Mouse (Mus musculus) myocyte (in vitro differentiated cells): ENCODE data around the gene 6430571L13Rik. TPM values are rescaled to one million over a fixed set of nuclear protein-coding genes. Genes with fewer than 3 reads are reported as not detected.

Source experiments
- H3K27me3 ChIP-seq: one replicate; pipeline ENCODE4 v1.6.1; 2011; ENCODE audit not compliant: control insufficient read depth, insufficient read depth, insufficient read length
- H3K36me3 ChIP-seq: one replicate; pipeline ENCODE4 v1.6.1; 2011; ENCODE audit not compliant: control insufficient read depth, insufficient read depth
- H3K4me2 ChIP-seq: one replicate; pipeline ENCODE4 v1.6.1; 2011; ENCODE audit warnings: low read depth, control low read depth
- H3K4me3 ChIP-seq: one replicate; pipeline ENCODE4 v1.5.1; 2011; ENCODE audit warnings: mild to moderate bottlenecking, control low read depth, moderate library complexity
- H3K79me2 ChIP-seq: one replicate; pipeline ENCODE4 v1.6.1; 2011; ENCODE audit not compliant: control insufficient read depth, insufficient read depth
- H3ac ChIP-seq: one replicate; pipeline ENCODE4 v1.6.1; 2011; ENCODE audit not compliant: control insufficient read depth, insufficient read length
- CEBPB ChIP-seq: IDR thresholded peaks from 2 replicates; pipeline ENCODE4 v1.6.1; 2011; ENCODE audit warnings: mild to moderate bottlenecking, moderate library complexity; ENCODE audit not compliant: poor library complexity, insufficient read depth, severe bottlenecking
- E2F4 ChIP-seq: IDR thresholded peaks from one replicate; pipeline ENCODE4 v1.6.1; 2011; ENCODE audit warnings: mild to moderate bottlenecking, control low read depth, moderate library complexity; ENCODE audit not compliant: insufficient read depth
- MAX ChIP-seq: IDR thresholded peaks from one replicate; pipeline ENCODE4 v1.6.1; 2011; ENCODE audit warnings: low read depth, mild to moderate bottlenecking, control low read depth
- MYOD1 ChIP-seq, 3 experiments: IDR thresholded peaks; one replicate each; pipeline ENCODE4 v1.6.1; 2011; ENCODE audit warnings: control low read depth in 2 of 3, low read depth in 2 of 3, mild to moderate bottlenecking in 2 of 3, moderate library complexity in 1 of 3; ENCODE audit not compliant: insufficient read length in 2 of 3, control insufficient read depth in 1 of 3
- MYOG ChIP-seq, 3 experiments: IDR thresholded peaks; one replicate each; pipeline ENCODE4 v1.6.1; 2011; ENCODE audit warnings: control low read depth in 2 of 3, low read depth in 2 of 3, mild to moderate bottlenecking in 2 of 3; ENCODE audit not compliant: insufficient read length in 2 of 3, control insufficient read depth in 1 of 3, insufficient read depth in 1 of 3
- POLR2A ChIP-seq: IDR thresholded peaks from one replicate; pipeline ENCODE4 v1.6.1; 2011; ENCODE audit warnings: low read depth, mild to moderate bottlenecking, control low read depth, moderate library complexity; ENCODE audit not compliant: insufficient read length
- POLR2AphosphoS2 ChIP-seq: IDR thresholded peaks from one replicate; pipeline ENCODE4 v1.6.1; 2011; ENCODE audit warnings: low read depth, control low read depth; ENCODE audit not compliant: insufficient read length
- REST ChIP-seq: IDR thresholded peaks from one replicate; pipeline ENCODE4 v1.6.1; 2011; ENCODE audit warnings: mild to moderate bottlenecking, control low read depth, moderate library complexity; ENCODE audit not compliant: insufficient read depth, insufficient read length
- SRF ChIP-seq: IDR thresholded peaks from one replicate; pipeline ENCODE4 v1.6.1; 2011; ENCODE audit warnings: low read depth; ENCODE audit not compliant: control insufficient read depth, insufficient read length
- TCF12 ChIP-seq: IDR thresholded peaks from one replicate; pipeline ENCODE4 v1.6.1; 2011; ENCODE audit warnings: mild to moderate bottlenecking, control low read depth; ENCODE audit not compliant: poor library complexity, insufficient read depth, severe bottlenecking
- TCF3 ChIP-seq: IDR thresholded peaks from one replicate; pipeline ENCODE4 v1.6.1; 2011; ENCODE audit warnings: low read depth, control low read depth; ENCODE audit not compliant: insufficient read length
- USF1 ChIP-seq: IDR thresholded peaks from one replicate; pipeline ENCODE4 v1.6.1; 2011; ENCODE audit warnings: low read depth, mild to moderate bottlenecking, control low read depth, moderate library complexity
- polyA plus RNA-seq: library from polyadenylated mRNA; unstranded; fragments of >200 nt; fragmentation: generic; extraction: Trizol; gene quantifications from one replicate; pipeline ENCODE4 v1.2.1, GENCODE M21; 2012; ENCODE audit warnings: missing spikeins

Gene 6430571L13Rik
- polyA plus RNA-seq, 1 experiment: 0.38 TPM

- Histone ChIP-seq H3K27me3 (no peaks in the 10 kb centered on the region), H3K4me2 (no peak overlapping the region), H3K4me3 (no peak overlapping the region), H3K36me3 (no peaks in the 10 kb centered on the region), H3K79me2 (no peaks in the 10 kb centered on the region), H3ac (no peak overlapping the region)
- TF ChIP-seq SRF (no peak), MYOG (IDR thresholded peaks at IDR 0.05; ENCODE audit: control insufficient read depth in 1 of 3, insufficient read depth in 1 of 3, insufficient read length in 2 of 3, low read depth in 2 of 3) (no peak), USF1 (no peak), MYOD1 (IDR thresholded peaks at IDR 0.05; ENCODE audit: control insufficient read depth in 1 of 3, insufficient read length in 2 of 3, low read depth in 2 of 3) (no peak), E2F4 (no peak), TCF12 (no peak), POLR2AphosphoS2 (no peak), POLR2A (no peak), CEBPB (no peak), REST (no peak), MAX (no peak), TCF3 (no peak)
Measured at GRCm38 (mm10) chr9:107298876-107299275, 41.5 kb upstream of the 6430571L13Rik start.

GRCm38 (mm10) chr9:107299783-107300182 is 40.6 kb upstream of the 6430571L13Rik start:
- no peak overlapping the region for H3K4me2 ChIP-seq
- no peak overlapping the region for H3ac ChIP-seq
- no peaks in the 10 kb centered on the region for H3K36me3 ChIP-seq
- H3K79me2 ChIP-seq: no peaks in the 10 kb centered on the region
- TF ChIP-seq TCF3 (no peak), POLR2AphosphoS2 (no peak), USF1 (no peak), MYOD1 (IDR thresholded peaks at IDR 0.05; ENCODE audit: control insufficient read depth in 1 of 3, insufficient read length in 2 of 3, low read depth in 2 of 3) (no peak), MYOG (IDR thresholded peaks at IDR 0.05; ENCODE audit: control insufficient read depth in 1 of 3, insufficient read depth in 1 of 3, insufficient read length in 2 of 3, low read depth in 2 of 3) (no peak), SRF (no peak), TCF12 (no peak), REST (no peak), E2F4 (no peak), POLR2A (no peak), MAX (no peak)
- H3K27me3 ChIP-seq: no peaks in the 10 kb centered on the region
- H3K4me3 ChIP-seq: no peak overlapping the region

- H3K36me3 ChIP-seq: no peaks in the 10 kb centered on the region
- no peaks in the 10 kb centered on the region for H3K27me3 ChIP-seq
- H3K4me2 ChIP-seq: no peak overlapping the region
- H3ac ChIP-seq: no peak overlapping the region
- TF ChIP-seq POLR2A (no peak), TCF12 (no peak), E2F4 (no peak)
- H3K4me3 ChIP-seq: no peak overlapping the region
- H3K79me2 ChIP-seq: no peaks in the 10 kb centered on the region
Measured at GRCm38 (mm10) chr9:107300224-107300973, 40.0 kb upstream of the 6430571L13Rik start.

DNA sequence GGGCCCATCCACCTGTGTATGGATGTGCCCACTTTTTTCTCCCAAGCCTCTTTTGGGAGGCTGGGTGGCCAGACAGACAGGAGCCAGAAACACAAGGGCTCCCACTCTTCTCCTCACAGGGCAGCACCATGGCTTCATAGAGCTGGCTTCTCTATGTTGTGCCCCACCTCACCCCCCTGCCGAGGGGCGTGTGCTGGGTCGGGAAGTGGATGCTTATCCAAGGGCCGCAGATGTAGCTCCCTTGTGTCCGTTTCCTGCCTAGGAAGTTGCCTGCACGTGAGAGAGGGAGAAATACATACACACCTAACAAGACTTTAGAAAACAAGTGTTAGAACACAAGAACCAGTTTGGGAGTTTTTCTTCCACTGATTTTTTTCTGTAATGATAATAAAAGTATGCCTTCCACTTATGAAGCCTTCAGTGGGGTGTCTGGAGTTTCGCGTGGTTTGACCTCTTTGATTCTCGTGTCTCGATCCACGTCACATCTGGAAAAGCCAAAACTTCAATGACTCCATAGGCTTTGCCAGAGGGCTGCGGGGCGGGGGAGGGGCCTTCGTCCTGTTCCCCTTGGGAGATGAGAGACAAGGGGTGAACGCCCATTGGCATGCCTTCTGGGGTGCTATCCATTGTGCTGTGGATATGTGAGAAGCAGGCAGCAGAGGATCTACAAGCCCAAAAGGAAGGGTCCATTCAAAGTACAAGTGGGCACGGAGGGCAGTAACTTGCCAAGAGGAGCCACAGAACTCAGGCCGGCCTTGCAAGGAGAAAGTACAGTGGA is 38.7 kb upstream of the 6430571L13Rik start:
- Histone ChIP-seq H3ac (no peak overlapping the region), H3K36me3 (no peaks in the 10 kb centered on the region), H3K4me3 (no peak overlapping the region), H3K79me2 (no peaks in the 10 kb centered on the region), H3K27me3 (no peaks in the 10 kb centered on the region), H3K4me2 (no peak overlapping the region)
- TF ChIP-seq POLR2AphosphoS2 (no peak), MAX (no peak), REST (no peak), SRF (no peak), MYOG (IDR thresholded peaks at IDR 0.05; ENCODE audit: control insufficient read depth in 1 of 3, insufficient read depth in 1 of 3, insufficient read length in 2 of 3, low read depth in 2 of 3) (no peak), E2F4 (no peak), POLR2A (no peak), USF1 (no peak), MYOD1 (IDR thresholded peaks at IDR 0.05; ENCODE audit: control insufficient read depth in 1 of 3, insufficient read length in 2 of 3, low read depth in 2 of 3) (no peak), TCF12 (no peak)

- no peaks in the 10 kb centered on the region for H3K36me3 ChIP-seq
- H3K79me2 ChIP-seq: no peaks in the 10 kb centered on the region
- no peaks in the 10 kb centered on the region for H3K27me3 ChIP-seq
- no peak for TF ChIP-seq TCF3
- TF ChIP-seq REST: no peak
- no peak for TF ChIP-seq POLR2A
- no peak for TF ChIP-seq MAX
- TF ChIP-seq MYOD1 (IDR thresholded peaks at IDR 0.05; ENCODE audit: control insufficient read depth in 1 of 3, insufficient read length in 2 of 3, low read depth in 2 of 3): no peak
- no peak for TF ChIP-seq USF1
- no peak for TF ChIP-seq SRF
- no peak for TF ChIP-seq CEBPB
- TF ChIP-seq TCF12: no peak
- TF ChIP-seq E2F4: no peak
- H3ac ChIP-seq: no peak overlapping the region
- H3K4me3 ChIP-seq: no peak overlapping the region
- no peak overlapping the region for H3K4me2 ChIP-seq
Measured at GRCm38 (mm10) chr9:107302592-107302991, 37.8 kb upstream of the 6430571L13Rik start.
